Mouse (Mus musculus): ENCODE results near the gene Tfb1m.
A peak's percentile ranks its signal among the peaks of the same experiment; 100 is the strongest.

- no peak for TF ChIP-seq CTCF (IDR thresholded peaks at IDR 0.05; ENCODE audit: borderline replicate concordance, extremely low read depth, insufficient read depth, insufficient read length)
- peak; percentile 30; the same call in 1 of the 2 replicates for TF ChIP-seq POLR2A (IDR thresholded peaks at IDR 0.05; ENCODE audit: borderline replicate concordance, extremely low read depth, insufficient read depth, insufficient read length, poor library complexity, severe bottlenecking)
Observed at GRCm38 (mm10) chr17:3557331-3558311, at the start of gene Tfb1m.

Data from brain, embryonic 14.5 days (tissue).